Mouse (Mus musculus) heart, adult 2 months (tissue): ENCODE data around the gene Olfr56. TPM values are rescaled to one million over a fixed set of nuclear protein-coding genes. Genes with fewer than 3 reads are reported as not detected.

Source experiments
- DNase-seq, 2 experiments: peaks; one replicate each; pipeline ENCODE4 v3.0.0; 2021
- H3K27ac ChIP-seq: fragments of 200-600 bp; 2 replicates; pipeline ENCODE4 v1.8.1; 2022
- H3K27me3 ChIP-seq: fragments of 200-500 bp; 2 replicates; pipeline ENCODE4 v1.6.1; 2012; ENCODE audit warnings: mild to moderate bottlenecking, low read length, inconsistent platforms, mixed read lengths; ENCODE audit not compliant: control insufficient read depth, insufficient read depth
- H3K36me3 ChIP-seq: fragments of 200-500 bp; 2 replicates; pipeline ENCODE4 v1.6.1; 2012; ENCODE audit warnings: low read length, inconsistent platforms; ENCODE audit not compliant: control insufficient read depth, insufficient read depth
- H3K4me1 ChIP-seq: fragments of 200-500 bp; 2 replicates; pipeline ENCODE4 v1.6.1; 2011; ENCODE audit warnings: low read length; ENCODE audit not compliant: control insufficient read depth, insufficient read depth
- H3K4me3 ChIP-seq: fragments of 200-600 bp; 2 replicates; pipeline ENCODE4 v1.8.1; 2022
- H3K79me2 ChIP-seq: fragments of 200-500 bp; replicated peaks from 2 replicates; pipeline ENCODE4 v1.6.1; 2012; ENCODE audit warnings: mild to moderate bottlenecking, inconsistent platforms, low read length, moderate library complexity, mixed read lengths; ENCODE audit not compliant: control insufficient read depth, insufficient read depth
- H3K9ac ChIP-seq: fragments of 200-500 bp; 2 replicates; pipeline ENCODE4 v1.6.1; 2012; ENCODE audit warnings: low read depth, mild to moderate bottlenecking, control low read depth, inconsistent platforms, low read length, mixed read lengths
- CTCF ChIP-seq: fragments of 200-600 bp; IDR thresholded peaks from 2 replicates; pipeline ENCODE4 v1.8.1; 2022; ENCODE audit warnings: antibody characterized with exemption, mild to moderate bottlenecking, moderate library complexity
- EP300 ChIP-seq: fragments of 200-500 bp; IDR thresholded peaks from 2 replicates; pipeline ENCODE4 v1.6.1; 2011; ENCODE audit warnings: low read depth, low read length, control low read depth; ENCODE audit not compliant: insufficient read depth
- POLR2A ChIP-seq: fragments of 200-500 bp; IDR thresholded peaks from 2 replicates; pipeline ENCODE4 v1.6.1; 2011; ENCODE audit warnings: mild to moderate bottlenecking, low read depth, low read length, control low read depth; ENCODE audit not compliant: insufficient read depth
- WGBS: fragments of 180-500 bp; shearing (Covaris S2); methylation state at CpG from one replicate; pipeline ENCODE4 v1.1.7; 2018; 5-methylcytosine and 5-hydroxymethylcytosine counted together
- intact Hi-C: fragments of 180-260 bp; cut with DNase I; formaldehyde crosslinking; loops from one replicate; pipeline ENCODE4 v1.15.1; 2025
- polyA plus RNA-seq: library from polyadenylated mRNA; depleted of rRNA; stranded (reverse); fragments of >200 nt; gene quantifications from 2 replicates; pipeline ENCODE4 v1.2.3, GENCODE M21; 2012
- total RNA-seq, 2 experiments: library from RNA; stranded (reverse); gene quantifications; 2 replicates each; pipeline ENCODE4 v1.2.3; 2021

The Olfr56 gene
- total and polyA plus RNA-seq, 3 experiments, result 0.10 TPM; not detected in 2

GRCm38 (mm10) chr11:49107650-49108537, 129.2 kb downstream of the Olfr56 start:
- Histone ChIP-seq H3K4me3 (no peak overlapping the region), H3K27me3 (no peaks in the 10 kb centered on the region), H3K27ac (peak overlapping the region; percentile 47; the same call in 1 of the 2 replicates), H3K4me1 (peaks cover 7% of the 10 kb centered on the region), H3K79me2 (no peaks in the 10 kb centered on the region), H3K36me3 (peaks cover 2% of the 10 kb centered on the region; the same call in 1 of the 2 replicates), H3K9ac (no peak overlapping the region)
- WGBS, result 48% methylated on average over 10 of the region's 10 CpGs
- intact Hi-C loops, result loop anchor here (2.0 to 5.0 kb wide), 3 partner anchors 79 to 317 kb away; partner anchors contain the start of gene Btnl9
- no peak for TF ChIP-seq EP300
- TF ChIP-seq CTCF, result no peak
- no peak for TF ChIP-seq POLR2A
- no peak for DNase-seq

- H3K9ac ChIP-seq, result no peak overlapping the region
- no peak for DNase-seq
- WGBS, result 46% methylated on average over 1 of the region's 1 CpGs
- peak; percentile 75 for TF ChIP-seq CTCF
- TF ChIP-seq EP300, result no peak
- no peak overlapping the region for H3K27ac ChIP-seq
- H3K36me3 ChIP-seq, result peaks cover 2% of the 10 kb centered on the region; the same call in 1 of the 2 replicates
- H3K4me1 ChIP-seq, result peaks cover 10% of the 10 kb centered on the region
- no peak overlapping the region for H3K4me3 ChIP-seq
- H3K27me3 ChIP-seq, result no peaks in the 10 kb centered on the region
- intact Hi-C loops, result loop anchor here (5.0 kb wide), 1 partner anchor 143 kb away; no protein-coding TSS in a partner anchor
- no peaks in the 10 kb centered on the region for H3K79me2 ChIP-seq
Measured at GRCm38 (mm10) chr11:49108833-49109232, 130.1 kb downstream of the Olfr56 start.

- H3K79me2 ChIP-seq, result no peaks in the 10 kb centered on the region
- intact Hi-C loops, result no loop called here
- peak overlapping the region; percentile 43 for H3K27ac ChIP-seq
- no peak for TF ChIP-seq CTCF
- TF ChIP-seq EP300, result no peak
- no peak for TF ChIP-seq POLR2A
- no peak overlapping the region for H3K9ac ChIP-seq
- WGBS, result 31% methylated on average over 1 of the region's 1 CpGs
- H3K36me3 ChIP-seq, result peaks cover 2% of the 10 kb centered on the region; the same call in 1 of the 2 replicates
- no peak for DNase-seq
- peaks cover 8% of the 10 kb centered on the region for H3K4me1 ChIP-seq
- no peaks in the 10 kb centered on the region for H3K27me3 ChIP-seq
- H3K4me3 ChIP-seq, result no peak overlapping the region
Measured at GRCm38 (mm10) chr11:49111000-49111399, 132.3 kb downstream of the Olfr56 start.

GRCm38 (mm10) chr11:49112624-49113219, 134.0 kb downstream of the Olfr56 start:
- Histone ChIP-seq H3K4me1 (peaks cover 7% of the 10 kb centered on the region), H3K36me3 (peaks cover 2% of the 10 kb centered on the region; the same call in 1 of the 2 replicates), H3K79me2 (no peaks in the 10 kb centered on the region), H3K27ac (peak overlapping the region; percentile 73; the same call in 1 of the 2 replicates), H3K27me3 (no peaks in the 10 kb centered on the region), H3K9ac (no peak overlapping the region), H3K4me3 (no peak overlapping the region)
- DNase-seq, result no peak
- 48% methylated on average over 6 of the region's 6 CpGs for WGBS
- no peak for TF ChIP-seq EP300
- no peak for TF ChIP-seq CTCF
- TF ChIP-seq POLR2A, result no peak
- intact Hi-C loops, result no loop called here

GRCm38 (mm10) chr11:49114158-49114557, 135.5 kb downstream of the Olfr56 start:
- TF ChIP-seq POLR2A, result no peak
- no peak for TF ChIP-seq EP300
- no peak for TF ChIP-seq CTCF
- Histone ChIP-seq H3K27ac (peak overlapping the region; percentile 73), H3K27me3 (no peaks in the 10 kb centered on the region), H3K36me3 (peaks cover 2% of the 10 kb centered on the region; the same call in 1 of the 2 replicates), H3K4me1 (peaks cover 5% of the 10 kb centered on the region), H3K79me2 (no peaks in the 10 kb centered on the region), H3K9ac (no peak overlapping the region), H3K4me3 (no peak overlapping the region)
- WGBS, result 26% methylated on average over 2 of the region's 2 CpGs
- intact Hi-C loops, result loop anchor here (2.0 kb wide), 1 partner anchor 73 kb away; the partner anchor contains the start of gene Btnl9
- no peak for DNase-seq

- H3K79me2 ChIP-seq, result no peaks in the 10 kb centered on the region
- H3K4me3 ChIP-seq, result no peak within 1 kb of the TSS
- TF ChIP-seq EP300 (no peak), CTCF (no peak), POLR2A (no peak)
- H3K36me3 ChIP-seq, result peaks cover 2% of the 10 kb centered on the region; the same call in 1 of the 2 replicates
- DNase-seq, result no peak
- H3K27me3 ChIP-seq, result no peaks in the 10 kb centered on the region
- H3K9ac ChIP-seq, result no peak within 1 kb of the TSS
- peak within 1 kb of the TSS; percentile 73 for H3K27ac ChIP-seq
- intact Hi-C loops, result loop anchor here (2.0 kb wide), 1 partner anchor 72 kb away; the partner anchor contains the start of gene Btnl9
- peaks cover 5% of the 10 kb centered on the region for H3K4me1 ChIP-seq
Measured at GRCm38 (mm10) chr11:49114774-49115173, 136.1 kb downstream of the Olfr56 start, which contains the start of gene Olfr1396. Gene Olfr1396 (minus strand): TSS chr11:49114874.
